Mouse (Mus musculus): ENCODE measurements around the gene Atp5mpl.

The Atp5mpl gene

GRCm38 (mm10) chr12:111966683-111967173, at the start of gene Atp5mpl:
Atp5mpl (minus strand) TSS chr12:111966977.
- DNase-seq (ENCODE audit: low spot score in 2 of 2), result peak; percentile 97 to 98

GRCm38 (mm10) chr12:112016346-112016745, 49.6 kb upstream of the Atp5mpl start:
- no peak for DNase-seq (ENCODE audit: low spot score in 2 of 2)

- no peak for DNase-seq (ENCODE audit: low spot score in 2 of 2)
These were observed 46.6 kb upstream of the Atp5mpl start for GRCm38 (mm10) chr12:112013271-112013801.

GRCm38 (mm10) chr12:112012511-112013270, 45.9 kb upstream of the Atp5mpl start:
- DNase-seq (ENCODE audit: low spot score in 2 of 2), result no peak

- DNase-seq (ENCODE audit: low spot score in 2 of 2), result peak; percentile 68 to 72
These were observed 34.4 kb upstream of the Atp5mpl start for GRCm38 (mm10) chr12:112001223-112001622.

GRCm38 (mm10) chr12:111999735-112000134, 33.0 kb upstream of the Atp5mpl start:
- no peak for DNase-seq (ENCODE audit: low spot score in 2 of 2)

- DNase-seq (ENCODE audit: low spot score in 2 of 2), result no peak
These were observed 28.4 kb upstream of the Atp5mpl start for GRCm38 (mm10) chr12:111995161-111995560.

GRCm38 (mm10) chr12:111992626-111993025, 25.8 kb upstream of the Atp5mpl start:
- no peak for DNase-seq (ENCODE audit: low spot score in 2 of 2)

GRCm38 (mm10) chr12:111986756-111987155, 20.0 kb upstream of the Atp5mpl start:
- DNase-seq (ENCODE audit: low spot score in 2 of 2), result no peak

GRCm38 (mm10) chr12:111983165-111983564, 16.4 kb upstream of the Atp5mpl start:
- no peak for DNase-seq (ENCODE audit: low spot score in 2 of 2)

- DNase-seq (ENCODE audit: low spot score in 2 of 2), result no peak
These were observed 15.1 kb upstream of the Atp5mpl start for GRCm38 (mm10) chr12:111981831-111982230.

GRCm38 (mm10) chr12:111980887-111981367, 14.2 kb upstream of the Atp5mpl start, which contains the start of gene Rd3l:
Rd3l (minus strand) TSS chr12:111981317.
- DNase-seq (ENCODE audit: low spot score in 2 of 2), result no peak

GRCm38 (mm10) chr12:111978274-111978673, 11.5 kb upstream of the Atp5mpl start:
- DNase-seq (ENCODE audit: low spot score in 2 of 2), result no peak

GRCm38 (mm10) chr12:111977138-111977537, 10.4 kb upstream of the Atp5mpl start:
- no peak for DNase-seq (ENCODE audit: low spot score in 2 of 2)

GRCm38 (mm10) chr12:111974578-111974977, 7.8 kb upstream of the Atp5mpl start:
- DNase-seq (ENCODE audit: low spot score in 2 of 2), result no peak

GRCm38 (mm10) chr12:111972504-111972903, 5.7 kb upstream of the Atp5mpl start:
- DNase-seq (ENCODE audit: low spot score in 2 of 2), result no peak

GRCm38 (mm10) chr12:111971231-111971686, 4.5 kb upstream of the Atp5mpl start, which contains the start of gene Tdrd9:
Tdrd9 (plus strand) TSS chr12:111971559.
- no peak for DNase-seq (ENCODE audit: low spot score in 2 of 2)

GRCm38 (mm10) chr12:111970085-111970484, 3.3 kb upstream of the Atp5mpl start:
- DNase-seq (ENCODE audit: low spot score in 2 of 2), result no peak

- DNase-seq (ENCODE audit: low spot score in 2 of 2), result no peak
These were observed 3.4 kb downstream of the Atp5mpl start for GRCm38 (mm10) chr12:111963339-111963738.

- peak; percentile 64 for DNase-seq (ENCODE audit: low spot score in 2 of 2)
These were observed 8.5 kb downstream of the Atp5mpl start for GRCm38 (mm10) chr12:111958101-111958865.

GRCm38 (mm10) chr12:111956173-111956572, 10.6 kb downstream of the Atp5mpl start:
- no peak for DNase-seq (ENCODE audit: low spot score in 2 of 2)

GRCm38 (mm10) chr12:111951701-111952100, 15.1 kb downstream of the Atp5mpl start:
- no peak for DNase-seq (ENCODE audit: low spot score in 2 of 2)

Data from frontal cortex, postnatal 25 days (tissue).